Mouse (Mus musculus) cerebral cortex, adult 2 months (tissue): ENCODE data around the gene Prn.

Experiments used
- WGBS: fragments of 180-500 bp; shearing (Covaris S2); methylation state at CpG from one replicate; pipeline ENCODE4 v1.1.7; 2018; 5-methylcytosine and 5-hydroxymethylcytosine counted together

Prn gene

DNA sequence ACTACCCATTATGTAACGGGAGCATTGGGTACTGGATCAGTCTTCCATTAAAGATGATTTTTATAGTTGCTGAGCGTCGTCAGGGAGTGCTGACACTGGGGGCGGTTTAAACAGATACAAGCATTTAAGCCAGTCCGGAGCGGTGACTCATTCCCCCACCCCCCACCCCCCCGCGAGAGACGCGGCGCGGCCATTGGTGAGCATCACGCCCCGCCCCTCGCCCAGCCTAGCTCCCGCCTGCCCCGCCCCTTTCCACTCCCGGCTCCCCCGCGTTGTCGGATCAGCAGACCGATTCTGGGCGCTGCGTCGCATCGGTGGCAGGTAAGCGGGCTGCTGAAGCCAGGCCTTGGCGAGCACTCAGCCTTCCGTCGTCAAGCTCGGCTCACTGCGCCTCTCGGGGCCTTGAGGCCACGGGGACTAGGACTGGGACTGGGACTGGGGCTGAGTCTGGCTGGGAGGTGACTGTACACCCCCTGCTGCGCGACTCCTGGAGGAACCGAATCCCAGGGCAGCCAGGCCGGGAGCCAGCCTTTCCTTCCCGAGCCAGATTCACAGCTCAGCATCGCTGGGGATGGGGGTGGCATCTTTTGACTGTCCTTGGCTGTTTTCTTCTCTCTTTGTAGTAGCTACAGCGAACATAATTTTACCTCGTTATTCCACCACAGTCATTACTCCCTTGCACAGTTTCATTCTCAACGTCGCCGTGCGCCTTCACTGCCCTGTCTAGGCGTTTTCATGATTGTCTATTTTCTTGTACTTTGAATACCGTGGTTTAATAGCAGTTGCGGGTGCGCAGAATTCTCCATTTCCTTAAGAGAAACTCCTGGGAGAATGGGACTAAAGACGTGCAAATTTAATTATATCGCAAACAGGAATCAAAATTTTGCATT, at the start of gene Prn, which contains the start of gene Prnp:
Prn (plus strand) TSS at position 275 of the 890 bp plus-strand sequence.
Prnp (plus strand) TSS at position 246 of the 890 bp plus-strand sequence.
- WGBS = 2% methylated on average over 50 of the region's 52 CpGs

DNA sequence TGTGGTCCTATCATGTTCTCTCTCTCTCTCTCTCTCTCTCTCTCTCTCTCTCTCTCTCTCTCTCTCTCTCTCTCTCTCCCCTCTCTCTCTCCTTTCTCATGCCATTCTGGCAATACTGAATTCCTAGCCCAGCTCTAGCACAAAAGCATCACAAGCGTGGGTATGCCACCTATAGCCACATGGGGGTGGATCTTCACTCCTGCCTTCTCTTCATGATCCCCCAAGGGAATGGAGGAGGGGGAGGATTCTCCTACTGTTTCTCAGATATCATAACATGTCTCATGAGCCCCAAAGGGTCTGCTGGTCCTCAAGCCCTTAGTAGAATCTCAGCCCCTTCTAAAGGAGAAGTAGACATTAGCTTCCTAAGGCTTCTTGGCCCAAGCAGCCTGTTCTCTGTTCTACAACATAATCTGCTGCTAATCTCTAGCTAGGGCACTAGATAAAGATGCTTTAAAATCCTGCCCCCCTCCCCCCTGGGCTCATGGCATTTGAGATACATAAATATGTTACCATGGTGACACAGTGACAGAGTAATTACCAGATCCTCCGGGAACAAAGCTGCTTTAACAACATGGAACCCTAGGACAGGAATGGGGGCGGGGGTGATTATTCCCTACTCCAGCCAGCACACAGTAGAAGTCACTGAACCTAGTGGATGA, 47.0 kb upstream of the Prn start:
- WGBS = 40% methylated on average over 3 of the region's 3 CpGs

DNA sequence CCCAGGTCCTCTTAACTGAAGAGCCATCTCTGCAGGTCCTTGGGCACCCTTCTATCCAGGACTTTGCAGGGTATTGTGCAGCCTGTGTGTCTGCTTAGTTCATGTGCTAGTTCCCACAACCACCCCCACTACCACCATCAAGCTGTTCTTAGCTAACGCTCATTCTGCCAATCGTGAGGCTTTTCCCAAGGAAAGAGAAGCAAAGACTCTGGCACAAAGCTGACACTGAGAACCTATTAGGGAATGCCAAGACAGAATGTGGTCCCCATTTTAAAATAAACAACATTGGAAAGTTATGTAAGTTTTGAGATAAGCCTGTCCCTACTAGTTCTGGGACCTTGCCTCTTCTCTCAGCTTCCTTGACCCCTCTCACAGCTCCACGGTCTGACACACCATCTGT, 46.3 kb upstream of the Prn start:
- 41% methylated on average over 3 of the region's 3 CpGs for WGBS

DNA sequence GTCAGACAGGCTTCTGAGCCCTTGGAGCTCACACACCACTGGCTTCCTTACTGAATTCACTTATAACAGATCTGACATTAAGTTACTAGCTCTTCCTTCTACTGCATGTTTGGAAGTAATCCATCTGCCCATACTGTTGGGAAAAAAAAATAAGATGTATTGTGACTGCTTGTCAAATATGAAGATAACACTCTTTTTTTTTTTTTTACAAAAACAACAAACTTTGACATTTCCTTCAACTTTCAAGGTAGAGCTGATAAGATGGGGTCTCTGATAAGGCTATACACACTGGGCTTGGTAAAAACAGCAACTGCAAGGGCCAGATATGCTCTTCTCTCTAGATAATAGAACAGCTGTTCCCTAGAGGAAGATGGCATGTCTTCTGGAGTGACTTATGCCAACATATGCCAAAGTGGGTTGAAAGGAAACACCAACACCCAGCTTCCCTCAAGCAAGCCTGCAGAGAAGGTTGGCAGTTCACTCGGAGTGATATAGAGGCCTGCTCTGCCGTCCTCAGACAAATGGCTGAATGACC, 45.4 kb upstream of the Prn start:
- WGBS = 68% methylated on average over 2 of the region's 2 CpGs

DNA sequence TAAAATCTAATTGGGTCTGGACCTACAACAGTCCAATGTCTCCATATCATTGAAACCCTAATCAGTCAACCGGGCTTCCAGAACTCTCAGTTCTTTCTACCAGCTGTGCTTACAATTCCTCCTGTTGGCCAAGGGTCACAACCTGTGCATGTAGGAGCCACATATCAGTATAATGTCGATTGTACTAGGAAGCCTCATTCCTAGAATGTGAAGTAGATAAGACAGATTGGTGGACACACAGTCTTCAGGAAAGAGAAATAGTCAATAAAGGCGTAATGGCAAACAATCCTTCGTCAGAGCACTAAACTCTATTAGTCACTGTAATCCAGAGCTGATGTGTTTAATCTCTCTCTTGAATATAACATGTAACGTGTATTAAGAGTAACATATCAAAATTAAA, 40.8 kb upstream of the Prn start:
- 96% methylated on average over 5 of the region's 5 CpGs for WGBS

DNA sequence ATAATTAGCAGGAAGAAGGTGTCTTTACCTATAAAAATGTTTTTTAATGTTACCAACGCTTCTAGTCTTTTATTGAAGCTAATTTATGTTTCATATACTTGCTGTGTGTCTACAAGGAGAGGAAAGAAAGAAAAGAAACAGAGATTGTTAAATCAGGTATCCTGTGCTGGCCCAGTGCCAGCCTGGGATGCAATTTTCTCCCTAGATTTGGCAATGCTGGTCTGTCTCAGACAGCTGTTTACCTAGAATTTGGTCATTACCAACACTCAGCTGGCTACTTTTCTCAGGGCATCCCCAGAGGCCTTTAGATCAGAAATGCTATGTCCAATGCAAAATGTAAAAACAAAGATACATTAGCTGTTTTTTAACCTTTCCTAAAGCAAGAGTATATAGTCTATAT, 36.4 kb upstream of the Prn start:
- WGBS = 83% methylated on average over 1 of the region's 1 CpGs

DNA sequence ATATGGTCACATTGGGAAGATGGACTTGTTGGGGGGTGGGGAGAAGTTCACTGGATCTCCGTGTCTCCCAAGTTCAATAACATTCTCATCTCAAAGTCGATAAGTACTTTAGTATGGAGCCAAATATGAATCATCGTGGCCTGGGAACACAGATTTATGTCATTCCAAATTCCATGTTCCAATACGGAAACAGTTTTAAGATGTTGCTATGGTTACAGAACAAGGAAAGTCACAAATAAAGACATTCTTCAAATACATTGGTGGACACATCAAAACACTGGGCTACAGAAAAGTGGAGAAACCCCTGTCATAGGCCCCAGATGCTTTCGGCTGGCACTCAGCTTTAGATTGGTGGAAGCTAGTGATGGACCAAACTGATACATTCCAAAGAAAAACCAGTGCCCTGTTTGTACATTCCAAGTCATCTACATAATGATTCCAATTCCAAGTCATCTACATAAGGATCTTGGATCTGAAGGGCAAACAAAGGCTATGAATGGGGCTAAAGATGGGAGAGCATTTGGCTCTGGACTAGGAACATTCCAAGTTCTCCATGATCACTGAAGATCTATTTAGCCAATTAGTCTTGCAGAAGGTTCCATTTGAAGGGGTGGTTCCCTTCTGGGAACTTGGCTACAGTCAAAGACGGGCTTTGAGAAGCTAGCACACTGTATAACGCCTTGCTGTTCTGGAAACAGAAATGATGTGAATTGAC, 33.0 kb upstream of the Prn start:
- 63% methylated on average over 7 of the region's 7 CpGs for WGBS

DNA sequence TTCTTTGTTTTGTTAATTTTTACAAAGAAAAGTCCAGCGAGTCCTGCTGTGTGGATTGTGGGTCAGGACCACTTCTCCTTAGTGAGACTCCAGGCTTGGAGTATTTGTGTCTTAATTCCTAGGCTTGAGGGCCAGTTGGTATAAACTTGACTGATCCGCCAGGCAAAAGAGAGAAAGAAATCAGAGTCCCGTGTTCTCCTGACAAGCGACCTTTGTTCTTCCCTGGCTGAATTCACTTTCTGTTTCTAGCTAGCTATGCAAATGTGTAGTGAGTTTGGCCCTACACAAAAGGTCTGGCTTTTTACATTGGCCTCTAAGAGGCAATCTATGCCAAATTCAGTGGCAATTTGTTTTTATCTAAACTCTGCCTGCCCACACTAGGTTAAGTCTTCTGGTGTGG, 28.0 kb upstream of the Prn start:
- WGBS = 64% methylated on average over 4 of the region's 4 CpGs

DNA sequence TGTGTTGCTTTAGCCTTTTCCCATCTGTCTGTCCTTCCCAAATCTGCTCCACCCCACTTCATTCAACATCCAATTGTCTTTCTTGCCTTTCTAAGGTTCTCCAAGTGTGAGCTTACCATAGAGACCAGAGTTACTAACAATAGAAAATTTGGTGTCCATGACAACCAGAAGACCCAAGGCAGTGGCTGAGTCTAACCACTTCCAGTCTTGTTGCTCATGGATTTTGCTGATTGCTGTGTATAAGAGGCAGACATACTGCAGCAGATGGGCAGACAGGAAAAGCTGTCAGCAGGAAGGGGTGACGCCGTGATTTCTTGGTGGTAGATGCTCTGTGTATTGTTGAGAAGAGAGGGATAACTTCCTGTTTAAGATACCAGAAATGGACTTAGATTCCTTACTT, 26.6 kb upstream of the Prn start:
- 28% methylated on average over 2 of the region's 2 CpGs for WGBS

DNA sequence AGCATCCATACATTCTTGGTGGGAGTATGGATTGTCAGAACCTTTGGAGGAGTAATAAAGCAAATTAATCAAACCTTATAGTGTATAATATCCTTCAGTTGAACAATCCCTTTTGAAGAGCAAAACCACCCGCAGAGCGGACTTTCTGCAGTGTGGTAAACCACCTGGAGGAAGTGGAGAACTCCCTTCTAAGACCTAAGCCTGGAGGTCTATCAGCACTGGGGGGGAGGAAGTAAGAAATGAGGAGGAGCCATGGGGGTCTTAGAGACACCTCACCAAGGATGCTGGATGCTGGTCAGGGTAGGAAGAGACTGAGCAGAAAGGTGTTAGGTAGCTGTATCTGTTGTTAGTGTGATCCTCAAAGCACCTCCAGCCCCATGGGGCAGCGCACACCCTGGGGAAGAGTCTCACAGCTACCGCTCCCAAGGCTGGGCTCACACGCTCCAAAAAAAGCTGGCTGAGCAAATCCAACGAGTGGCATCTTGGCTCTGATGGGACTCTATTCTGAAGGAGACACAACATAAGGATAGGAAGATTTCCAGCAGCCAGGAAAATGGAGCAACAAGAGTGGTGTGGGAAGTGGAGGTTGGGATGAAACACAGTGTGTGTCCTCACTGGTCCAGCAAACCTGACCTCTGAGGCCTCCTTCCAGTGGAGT, 23.1 kb upstream of the Prn start:
- WGBS = 59% methylated on average over 6 of the region's 6 CpGs

DNA sequence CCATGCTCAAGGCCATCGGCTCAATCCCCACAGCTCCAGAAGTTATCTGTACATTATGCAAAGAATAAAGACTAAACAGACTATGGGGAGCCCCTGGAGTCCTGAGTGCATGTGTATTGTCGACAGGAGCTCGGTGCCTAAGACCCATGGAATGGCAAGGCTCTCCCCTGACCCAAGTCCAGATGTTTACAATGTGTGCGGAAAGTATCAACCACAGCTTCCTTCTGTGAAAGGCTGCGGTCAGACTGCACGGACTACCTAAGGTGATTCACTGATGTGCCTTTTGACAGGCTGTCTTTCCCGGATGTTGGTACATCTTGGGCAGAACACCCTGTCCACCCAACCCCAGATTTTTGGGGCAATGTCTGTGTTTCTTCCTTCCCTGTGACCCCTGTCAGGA, 21.5 kb upstream of the Prn start:
- 82% methylated on average over 7 of the region's 7 CpGs for WGBS

DNA sequence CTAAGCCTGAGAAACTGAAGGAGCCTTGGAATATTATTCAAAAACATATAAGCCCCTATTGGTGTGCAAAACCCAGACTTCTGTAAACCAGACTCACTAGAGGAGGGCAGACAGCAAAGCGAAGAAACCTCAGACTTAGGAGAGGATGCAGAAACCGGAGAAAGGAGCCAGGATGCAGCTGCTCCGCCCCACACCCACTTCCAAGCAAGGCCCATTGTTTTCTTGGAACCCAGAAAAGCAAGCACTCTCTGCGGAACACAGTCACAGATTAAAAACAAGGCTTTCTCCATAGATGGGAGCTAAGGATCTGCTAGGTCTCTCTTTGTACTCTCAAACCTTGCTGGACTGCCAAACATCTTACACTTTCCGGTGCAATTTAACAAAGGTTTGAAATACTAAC, 17.2 kb upstream of the Prn start:
- 42% methylated on average over 5 of the region's 5 CpGs for WGBS

DNA sequence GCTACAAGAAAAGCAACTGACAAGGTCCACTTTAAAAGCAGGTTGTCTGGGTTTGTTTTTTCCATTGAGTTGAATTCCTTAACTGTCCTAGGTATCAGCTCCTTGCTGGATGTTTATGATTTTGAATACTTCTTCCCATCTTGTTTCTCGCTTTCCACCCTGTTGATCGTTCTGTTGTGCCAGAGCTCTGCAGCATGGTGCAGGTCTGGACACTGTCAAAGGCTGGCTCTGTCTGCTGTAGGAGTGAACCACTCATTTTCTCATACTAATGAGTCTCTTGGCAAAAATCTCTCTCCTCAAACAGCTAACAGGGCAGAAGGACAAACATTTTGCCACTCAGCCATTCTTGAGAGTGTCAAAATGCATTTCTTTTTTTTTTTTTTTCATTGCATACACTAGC, 14.7 kb upstream of the Prn start:
- WGBS = 71% methylated on average over 2 of the region's 2 CpGs

DNA sequence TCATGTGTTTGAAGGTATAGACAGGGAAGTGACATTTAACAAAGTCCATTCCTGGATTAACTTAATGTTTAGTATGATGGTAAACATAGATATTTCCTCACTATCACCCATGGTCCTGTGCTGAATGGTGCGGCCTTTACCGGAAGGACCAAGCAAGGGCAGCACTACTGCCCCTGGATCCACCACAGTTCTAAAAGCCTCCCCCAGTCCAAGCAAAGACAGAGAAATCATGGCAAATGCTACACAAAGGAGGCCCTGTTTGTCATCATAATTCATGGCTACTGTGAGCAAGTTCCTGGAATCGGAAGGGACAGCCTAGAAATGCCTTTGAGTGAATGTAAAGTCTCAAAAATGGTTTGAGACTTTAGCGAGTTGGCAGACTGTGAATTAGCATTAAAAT, 13.7 kb upstream of the Prn start:
- WGBS = 85% methylated on average over 4 of the region's 4 CpGs

DNA sequence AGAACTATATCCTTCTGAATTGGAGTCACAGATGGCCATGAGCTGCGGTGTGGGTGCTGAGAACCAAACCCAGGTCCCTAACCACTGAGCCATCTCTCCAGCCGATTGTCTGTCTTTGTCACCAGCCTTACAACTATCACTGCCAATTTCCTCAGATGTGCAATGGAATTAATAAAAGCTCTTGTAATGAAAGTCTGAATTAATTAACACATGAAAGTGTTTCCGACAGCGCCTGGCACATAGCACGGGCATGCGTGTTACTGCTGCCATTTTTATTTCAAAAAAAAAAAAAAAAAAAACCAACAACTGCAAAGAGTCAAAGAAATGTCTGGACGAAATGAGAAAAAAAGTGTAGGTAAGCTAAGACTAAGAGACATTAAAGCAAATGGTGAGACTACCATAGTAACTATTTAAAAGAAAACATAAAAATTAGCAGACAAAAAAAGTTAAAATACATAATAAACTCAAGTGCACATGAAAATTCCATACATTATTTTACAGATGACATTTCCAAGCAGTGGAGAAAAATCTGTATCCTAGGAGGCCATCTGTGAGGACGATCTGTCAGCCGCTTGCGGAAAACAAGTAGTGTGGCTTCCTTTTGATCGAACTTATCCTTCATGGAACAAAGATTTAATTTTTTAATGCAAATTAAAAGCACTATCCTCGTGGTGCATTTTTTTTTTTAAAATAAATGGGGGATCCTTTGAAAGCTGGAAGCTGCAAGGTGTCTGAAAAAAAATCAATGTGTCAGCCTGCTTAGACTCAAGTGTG, 12.2 kb upstream of the Prn start:
- 63% methylated on average over 12 of the region's 12 CpGs for WGBS

DNA sequence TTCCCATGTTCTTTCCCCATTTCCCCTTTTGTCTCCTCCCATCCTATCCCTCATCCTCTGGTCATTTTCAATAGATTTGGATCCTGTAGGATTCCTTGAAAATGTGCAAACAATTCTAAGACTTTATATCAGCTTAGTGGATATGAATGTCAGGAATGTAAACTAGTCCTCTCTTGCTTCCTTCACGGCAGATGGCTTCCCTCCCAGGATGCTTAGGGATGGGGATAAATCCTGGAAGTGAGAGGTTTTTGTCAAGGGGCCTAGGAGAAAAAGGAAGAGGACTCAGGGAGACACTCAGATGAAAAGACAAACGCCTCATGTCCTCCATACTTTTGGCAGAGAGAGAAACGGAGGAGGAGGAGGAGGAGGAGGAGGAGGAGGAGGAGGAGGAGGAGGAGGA, 7.3 kb upstream of the Prn start:
- WGBS = 52% methylated on average over 2 of the region's 3 CpGs

DNA sequence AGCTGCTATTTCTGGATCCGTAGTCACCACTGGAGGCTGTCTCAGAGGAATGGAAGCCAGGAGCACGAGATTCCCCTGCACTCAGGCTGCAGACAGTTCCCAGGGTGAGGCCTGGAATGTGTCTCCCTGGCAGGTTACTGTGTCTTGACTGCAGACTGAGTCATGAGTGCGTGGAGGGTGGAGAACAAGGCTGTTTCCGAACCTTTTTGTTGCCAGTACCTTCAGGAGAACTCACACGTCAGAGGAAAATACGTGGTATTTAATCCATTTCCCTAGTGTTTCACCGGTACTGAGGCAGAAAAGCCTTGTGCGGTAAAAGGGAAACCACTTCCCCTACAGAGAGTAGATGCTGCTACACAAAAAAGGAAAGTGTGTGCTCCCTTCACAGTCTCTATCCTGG, 6.9 kb upstream of the Prn start:
- 27% methylated on average over 8 of the region's 8 CpGs for WGBS

DNA sequence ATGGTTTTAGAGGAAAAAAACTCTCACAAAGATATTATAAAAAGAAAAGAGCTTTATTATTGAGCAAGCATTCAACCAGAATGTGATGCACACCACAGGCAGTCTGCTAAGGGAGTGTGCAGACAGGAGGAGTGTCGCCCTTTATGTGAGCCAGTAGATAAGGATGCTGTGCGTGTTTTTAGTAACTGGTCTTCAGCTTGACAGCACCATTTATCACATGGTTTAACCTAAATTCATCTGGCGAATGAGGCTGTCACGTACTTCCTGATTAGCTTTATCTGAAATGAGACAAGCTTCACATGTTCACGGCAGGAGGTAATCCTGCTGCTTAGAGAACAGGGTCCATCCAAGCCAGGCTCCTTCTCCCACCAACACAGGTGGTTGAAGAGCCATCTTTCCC, 4.7 kb upstream of the Prn start:
- 75% methylated on average over 5 of the region's 5 CpGs for WGBS

DNA sequence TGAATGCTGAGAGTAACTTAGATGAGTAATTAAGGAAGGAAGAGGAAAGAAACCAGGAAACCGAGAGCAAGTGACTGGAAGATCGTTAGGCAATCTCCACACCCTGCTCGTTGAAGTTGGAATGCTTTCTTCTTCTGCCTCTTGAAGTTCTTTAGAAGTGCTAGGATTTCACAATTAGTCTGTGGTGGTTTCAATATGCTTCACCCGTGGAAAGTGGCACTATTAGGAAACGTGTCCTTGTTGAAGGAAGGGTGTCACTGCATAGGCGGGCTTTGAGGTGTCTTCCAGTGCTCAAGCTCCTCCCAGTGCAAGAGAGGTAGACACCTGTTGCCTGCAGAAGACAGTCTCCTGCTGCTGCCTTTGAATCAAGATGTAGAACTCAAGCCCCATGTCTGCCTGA, 4.0 kb upstream of the Prn start:
- WGBS = 57% methylated on average over 6 of the region's 6 CpGs

DNA sequence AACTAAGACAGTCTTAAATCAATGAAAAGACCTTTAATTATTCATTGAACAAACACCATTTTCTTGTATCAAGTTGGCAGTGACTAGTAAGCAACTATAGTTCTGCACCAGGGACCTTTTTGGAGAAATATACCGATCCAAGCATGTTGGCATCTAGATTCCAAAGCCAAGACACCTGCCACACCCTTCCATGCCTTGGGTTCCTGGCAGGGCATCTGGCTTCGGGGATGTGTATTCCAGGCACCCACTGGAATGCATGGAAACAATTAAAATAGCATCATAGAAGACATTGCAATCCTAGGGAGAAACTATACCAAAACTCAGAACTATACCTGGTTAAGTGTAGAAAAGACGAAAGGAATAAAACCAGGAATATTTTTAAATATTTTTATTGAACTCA, 3.5 kb upstream of the Prn start:
- WGBS = 83% methylated on average over 3 of the region's 3 CpGs

DNA sequence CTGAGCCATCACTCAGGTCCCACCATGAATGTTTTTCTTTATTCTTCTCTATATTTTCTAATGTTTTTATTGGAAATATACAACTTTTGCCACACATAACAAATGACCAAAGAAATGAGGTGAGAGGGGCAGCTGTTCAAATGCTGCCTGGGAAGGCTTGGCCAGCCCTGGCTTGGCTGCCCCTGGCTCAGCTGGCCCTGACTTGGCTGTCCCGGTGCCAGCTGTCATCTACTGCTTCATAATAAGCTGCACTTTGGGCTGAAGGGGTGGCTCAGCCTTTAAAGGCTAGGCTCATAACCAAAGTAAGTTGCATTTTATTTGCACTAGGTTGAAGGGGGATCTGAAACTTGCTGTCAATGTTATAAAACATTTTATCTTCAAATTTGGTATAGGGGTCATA, 2.9 kb upstream of the Prn start:
- WGBS = 67% methylated on average over 1 of the region's 1 CpGs
